Mouse (Mus musculus) hindbrain, postnatal 0 days (tissue): Measurements from ENCODE around the gene Cdh23. TPM values are rescaled to one million over a fixed set of nuclear protein-coding genes. Genes with fewer than 3 reads are reported as not detected.

Experiments used
- ATAC-seq: fragments of 200-750 bp; cut with Nextera tagmentation; 2 replicates; pipeline ENCODE4 v1.8.0; 2017; ENCODE audit warnings: mild to moderate bottlenecking, moderate TSS enrichment, moderate library complexity
- DNase-seq: peaks from one replicate; pipeline ENCODE4 v3.0.0-alpha.2; 2015; ENCODE audit warnings: low spot score
- H3K27ac ChIP-seq: fragments of 300-500 bp; sonication (generic); 2 replicates; pipeline ENCODE4 v1.5.1; 2014; ENCODE audit warnings: mild to moderate bottlenecking
- H3K27me3 ChIP-seq: fragments of 300-500 bp; sonication (generic); 2 replicates; pipeline ENCODE4 v1.6.1; 2014; ENCODE audit warnings: low read length, mixed read lengths; ENCODE audit not compliant: insufficient read depth
- H3K36me3 ChIP-seq: fragments of 300-500 bp; sonication (generic); 2 replicates; pipeline ENCODE4 v1.6.1; 2014; ENCODE audit warnings: low read length, mixed read lengths; ENCODE audit not compliant: insufficient read depth
- H3K4me1 ChIP-seq: fragments of 300-500 bp; sonication (generic); 2 replicates; pipeline ENCODE4 v1.6.1; 2014; ENCODE audit warnings: antibody characterized with exemption, low read length, mixed read lengths; ENCODE audit not compliant: insufficient read depth
- H3K4me2 ChIP-seq: fragments of 300-500 bp; sonication (generic); 2 replicates; pipeline ENCODE4 v1.6.1; 2014; ENCODE audit warnings: low read depth, mild to moderate bottlenecking, low read length, moderate library complexity, mixed read lengths
- H3K4me3 ChIP-seq: fragments of 300-500 bp; sonication (generic); 2 replicates; pipeline ENCODE4 v1.5.1; 2014; ENCODE audit warnings: low read length
- H3K9ac ChIP-seq: fragments of 300-500 bp; sonication (generic); replicated peaks from 2 replicates; pipeline ENCODE4 v1.6.1; 2014; ENCODE audit warnings: mild to moderate bottlenecking, low read length, moderate library complexity, mixed read lengths
- H3K9me3 ChIP-seq: fragments of 300-500 bp; sonication (generic); 2 replicates; pipeline ENCODE4 v1.6.1; 2016; ENCODE audit warnings: low read length, mixed read lengths
- CTCF ChIP-seq: IDR thresholded peaks from 2 replicates; pipeline ENCODE4 v1.5.1; 2016; ENCODE audit warnings: antibody characterized with exemption, control low read depth, low read depth
- WGBS: fragments of 180-500 bp; shearing (Covaris S2); extraction: QIAGEN DNeasy Blood & Tissue Kit; methylation state at CpG from one replicate; pipeline ENCODE4 v1.1.7; 2014; 5-methylcytosine and 5-hydroxymethylcytosine counted together
- polyA plus RNA-seq: library from polyadenylated mRNA; unstranded; fragments of >200 nt; fragmentation: Nextera tagmentation; extraction: Ambion mirVana; gene quantifications from 2 replicates; pipeline ENCODE4 v1.2.1, GENCODE M21; 2015
- total RNA-seq: library from RNA; depleted of rRNA; stranded (reverse); fragments of >200 nt; gene quantifications from 2 replicates; pipeline ENCODE4 v1.2.3, GENCODE M21; 2014

The Cdh23 gene
- total and polyA plus RNA-seq, 2 experiments from 2014 or later = 3.5 to 31.8 TPM

GRCm38 (mm10) chr10:60299636-60300035 lies 396.7 kb downstream of the Cdh23 start:
- no peaks in the 10 kb centered on the region for H3K9me3 ChIP-seq
- WGBS = 93% methylated on average over 12 of the region's 12 CpGs
- no peak overlapping the region for H3K4me3 ChIP-seq
- no peak overlapping the region for H3K9ac ChIP-seq
- TF ChIP-seq CTCF = no peak
- no peak for DNase-seq
- no peak for ATAC-seq
- no peak overlapping the region for H3K27ac ChIP-seq
- no peaks in the 10 kb centered on the region for H3K4me1 ChIP-seq
- peaks cover 57% of the 10 kb centered on the region for H3K36me3 ChIP-seq
- no peak overlapping the region for H3K4me2 ChIP-seq
- H3K27me3 ChIP-seq = no peaks in the 10 kb centered on the region

GRCm38 (mm10) chr10:60296027-60296426 lies 400.3 kb downstream of the Cdh23 start:
- no peak for TF ChIP-seq CTCF
- WGBS = 74% methylated on average over 9 of the region's 9 CpGs
- DNase-seq = no peak

GRCm38 (mm10) chr10:60295356-60295755 lies 400.9 kb downstream of the Cdh23 start:
- no peak overlapping the region for H3K4me2 ChIP-seq
- H3K9me3 ChIP-seq = no peaks in the 10 kb centered on the region
- no peak for TF ChIP-seq CTCF
- no peak overlapping the region for H3K27ac ChIP-seq
- ATAC-seq = no peak
- H3K4me3 ChIP-seq = no peak overlapping the region
- H3K4me1 ChIP-seq = no peaks in the 10 kb centered on the region
- DNase-seq = no peak
- 75% methylated on average over 3 of the region's 3 CpGs for WGBS
- H3K36me3 ChIP-seq = peaks cover 55% of the 10 kb centered on the region
- H3K9ac ChIP-seq = no peak overlapping the region
- no peaks in the 10 kb centered on the region for H3K27me3 ChIP-seq

More at GRCm38 (mm10) chr10:60296027-60296426, 400.3 kb downstream of the Cdh23 start:
- ATAC-seq = no peak
- H3K4me2 ChIP-seq = no peak overlapping the region
- peaks cover 61% of the 10 kb centered on the region for H3K36me3 ChIP-seq
- no peaks in the 10 kb centered on the region for H3K4me1 ChIP-seq
- no peak overlapping the region for H3K9ac ChIP-seq
- H3K27ac ChIP-seq = no peak overlapping the region
- no peaks in the 10 kb centered on the region for H3K27me3 ChIP-seq
- H3K4me3 ChIP-seq = no peak overlapping the region
- no peaks in the 10 kb centered on the region for H3K9me3 ChIP-seq

- no peak for TF ChIP-seq CTCF
- WGBS = 83% methylated on average over 7 of the region's 7 CpGs
- peaks cover 48% of the 10 kb centered on the region for H3K36me3 ChIP-seq
- no peak for DNase-seq
- no peak overlapping the region for H3K4me2 ChIP-seq
- no peak for ATAC-seq
- H3K9ac ChIP-seq = no peak overlapping the region
- H3K27ac ChIP-seq = no peak overlapping the region
- H3K27me3 ChIP-seq = no peaks in the 10 kb centered on the region
- H3K9me3 ChIP-seq = no peaks in the 10 kb centered on the region
- no peaks in the 10 kb centered on the region for H3K4me1 ChIP-seq
- no peak overlapping the region for H3K4me3 ChIP-seq
These were observed 401.7 kb downstream of the Cdh23 start for GRCm38 (mm10) chr10:60294621-60295020.

GRCm38 (mm10) chr10:60292209-60292608 lies 404.1 kb downstream of the Cdh23 start:
- WGBS = 87% methylated on average over 8 of the region's 8 CpGs
- Histone ChIP-seq H3K36me3 (peaks cover 37% of the 10 kb centered on the region), H3K9ac (no peak overlapping the region), H3K27ac (no peak overlapping the region), H3K27me3 (no peaks in the 10 kb centered on the region), H3K4me3 (no peak overlapping the region), H3K4me1 (0 out of 2 replicates have a peak, but pooled peaks cover 2% of the 10 kb centered on the region), H3K9me3 (no peaks in the 10 kb centered on the region), H3K4me2 (no peak overlapping the region)
- TF ChIP-seq CTCF = no peak
- DNase-seq (no peak), ATAC-seq (no peak)

- no peaks in the 10 kb centered on the region for H3K27me3 ChIP-seq
- no peak overlapping the region for H3K4me3 ChIP-seq
- H3K4me2 ChIP-seq = no peak overlapping the region
- H3K27ac ChIP-seq = no peak overlapping the region
- WGBS = 84% methylated on average over 8 of the region's 8 CpGs
- ATAC-seq = no peak
- peaks cover 11% of the 10 kb centered on the region; the same call in 1 of the 2 replicates for H3K4me1 ChIP-seq
- DNase-seq = no peak
- H3K9me3 ChIP-seq = no peaks in the 10 kb centered on the region
- peaks cover 32% of the 10 kb centered on the region for H3K36me3 ChIP-seq
- TF ChIP-seq CTCF = no peak
- H3K9ac ChIP-seq = no peak overlapping the region
These were observed 405.6 kb downstream of the Cdh23 start for GRCm38 (mm10) chr10:60290739-60291110.

- Histone ChIP-seq H3K9me3 (no peaks in the 10 kb centered on the region), H3K36me3 (peaks cover 27% of the 10 kb centered on the region), H3K4me3 (no peak overlapping the region), H3K9ac (no peak overlapping the region), H3K27ac (no peak overlapping the region), H3K4me2 (no peak overlapping the region), H3K27me3 (no peaks in the 10 kb centered on the region), H3K4me1 (peaks cover 17% of the 10 kb centered on the region)
- ATAC-seq (no peak), DNase-seq (no peak)
- no peak for TF ChIP-seq CTCF
- 66% methylated on average over 7 of the region's 7 CpGs for WGBS
These were observed 406.1 kb downstream of the Cdh23 start for GRCm38 (mm10) chr10:60290026-60290738.
